Mouse (Mus musculus): ENCODE measurements around the gene AY358078.
"Not testable (repeated sequence)": the region's sequence is repeated elsewhere in the genome, so short reads cannot be mapped to it uniquely, and the experiment has no call there.

Gene AY358078

DNA sequence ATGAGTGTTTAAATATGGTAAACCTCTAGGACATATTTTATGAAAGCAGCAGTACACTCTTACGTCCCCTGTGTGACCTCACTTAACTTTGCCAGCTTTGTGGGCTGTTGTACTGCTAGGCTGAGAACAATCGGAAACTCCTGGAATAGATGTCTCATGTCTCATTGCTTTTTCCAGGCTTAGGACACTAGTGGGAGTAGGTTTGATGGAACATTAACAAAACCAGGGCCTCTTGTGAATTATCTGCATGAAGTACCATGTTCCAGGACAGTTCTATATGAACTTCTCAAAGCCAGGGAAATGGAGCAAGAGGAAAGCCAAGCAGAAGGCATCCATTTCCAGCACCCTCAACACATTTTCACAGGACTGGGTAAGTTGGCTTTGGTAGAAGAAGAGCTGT, at the start of gene AY358078:
Gene AY358078 (plus strand): TSS at position 301 of the 400 bp plus-strand sequence.
- no peak for DNase-seq (ENCODE audit: low spot score in 2 of 2)

GRCm38 (mm10) chr14:51755944-51756343, 43.9 kb upstream of the AY358078 start:
- no peak for DNase-seq (ENCODE audit: low spot score in 2 of 2)

- not testable (repeated sequence) for DNase-seq (ENCODE audit: low spot score in 2 of 2)
Observed at GRCm38 (mm10) chr14:51771378-51771777, 28.5 kb upstream of the AY358078 start.

GRCm38 (mm10) chr14:51773490-51773889, 26.4 kb upstream of the AY358078 start, which contains the start of gene Ang4:
Gene Ang4, minus strand, starts transcription at chr14:51773590.
- no peak for DNase-seq (ENCODE audit: low spot score in 2 of 2)

- no peak for DNase-seq (ENCODE audit: low spot score in 2 of 2)
Observed at GRCm38 (mm10) chr14:51777791-51778190, 22.1 kb upstream of the AY358078 start.

DNA sequence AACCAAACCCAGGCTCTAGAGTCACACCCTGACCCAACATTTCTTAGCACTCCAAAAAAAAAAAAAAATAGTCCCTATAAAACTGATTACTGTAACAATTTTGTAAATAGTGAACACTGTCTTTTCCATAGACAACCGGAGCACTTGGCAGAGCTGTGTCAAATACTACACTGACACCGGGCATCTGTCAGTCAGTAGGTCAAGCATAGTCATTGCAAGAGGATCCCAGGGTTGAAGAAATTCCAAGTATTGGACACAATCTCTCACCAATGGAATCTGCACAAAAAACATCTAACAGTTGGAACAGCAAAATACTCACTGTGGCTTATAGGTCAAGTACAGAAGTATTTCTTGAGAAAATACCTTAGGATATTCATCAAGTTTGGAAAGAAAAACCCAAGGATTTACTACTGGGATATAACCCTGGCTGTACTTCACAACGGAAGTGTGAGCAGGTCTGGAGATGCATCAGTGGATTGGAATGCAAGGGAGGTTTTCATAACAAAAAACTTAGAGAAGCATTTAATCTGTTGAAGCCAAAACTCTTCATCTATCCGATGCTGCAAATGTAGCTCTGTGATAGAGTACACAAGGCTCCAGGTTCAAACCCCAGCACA, 20.9 kb upstream of the AY358078 start:
- no peak for DNase-seq (ENCODE audit: low spot score in 2 of 2)

GRCm38 (mm10) chr14:51786335-51786734, 13.5 kb upstream of the AY358078 start:
- DNase-seq (ENCODE audit: low spot score in 2 of 2): no peak

DNA sequence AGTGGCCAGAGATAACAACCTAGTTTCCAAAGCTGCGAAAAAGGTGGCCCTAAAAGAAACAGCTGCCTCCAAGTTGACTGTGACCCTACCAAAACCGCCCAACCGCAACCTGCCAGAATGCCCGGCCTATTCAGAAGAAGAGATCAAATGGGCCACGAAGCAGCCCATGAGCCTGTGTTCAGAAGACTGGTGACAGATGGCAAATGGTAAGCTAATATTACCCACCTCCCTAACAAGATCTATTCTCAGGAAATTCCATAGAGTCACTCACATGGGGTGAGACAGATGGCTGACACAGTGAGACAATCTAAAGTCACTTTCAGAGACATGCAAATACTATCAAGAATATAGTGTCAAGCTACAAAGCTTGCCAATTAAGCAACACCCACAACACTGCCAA, 12.8 kb upstream of the AY358078 start:
- DNase-seq (ENCODE audit: low spot score in 2 of 2): no peak

DNA sequence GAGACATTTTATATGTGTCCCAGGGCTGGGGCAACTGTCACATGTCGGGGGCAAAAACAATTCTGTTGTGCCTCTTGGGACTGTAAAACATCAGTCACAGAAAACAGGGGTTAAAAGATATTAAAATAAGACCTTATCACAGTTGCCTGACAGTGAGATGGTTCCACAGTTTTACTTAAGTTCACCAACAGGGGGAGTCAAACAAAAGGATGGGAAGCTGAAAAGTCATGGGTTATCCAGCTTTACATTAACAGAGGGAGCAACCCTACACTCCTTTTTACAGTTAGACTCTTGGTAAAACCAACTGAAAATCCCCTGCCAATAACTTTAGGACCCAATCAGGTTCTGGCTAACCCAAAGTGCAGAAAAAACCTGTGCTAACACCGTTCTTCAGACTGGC, 10.7 kb upstream of the AY358078 start:
- DNase-seq (ENCODE audit: low spot score in 2 of 2): no peak

DNA sequence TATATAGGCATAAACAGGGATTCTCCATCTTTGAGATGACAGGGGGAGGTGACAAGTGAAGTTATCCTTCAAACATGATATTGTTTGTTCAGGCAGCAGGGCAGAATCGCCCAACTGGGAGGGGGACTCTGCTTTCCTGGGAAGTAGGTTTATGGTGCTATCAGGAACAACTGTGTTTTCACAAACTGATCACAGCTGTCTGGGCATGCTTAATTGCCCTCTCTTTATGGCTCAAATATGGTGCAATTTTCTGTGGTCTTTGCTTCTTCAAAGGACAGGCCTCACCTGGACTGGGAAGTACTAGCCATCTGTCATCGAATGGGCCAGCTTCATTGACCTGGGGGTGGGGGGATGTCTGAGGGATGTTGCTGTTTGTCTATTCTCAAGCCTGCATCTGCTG, 5.7 kb upstream of the AY358078 start:
- DNase-seq (ENCODE audit: low spot score in 2 of 2): no peak

DNA sequence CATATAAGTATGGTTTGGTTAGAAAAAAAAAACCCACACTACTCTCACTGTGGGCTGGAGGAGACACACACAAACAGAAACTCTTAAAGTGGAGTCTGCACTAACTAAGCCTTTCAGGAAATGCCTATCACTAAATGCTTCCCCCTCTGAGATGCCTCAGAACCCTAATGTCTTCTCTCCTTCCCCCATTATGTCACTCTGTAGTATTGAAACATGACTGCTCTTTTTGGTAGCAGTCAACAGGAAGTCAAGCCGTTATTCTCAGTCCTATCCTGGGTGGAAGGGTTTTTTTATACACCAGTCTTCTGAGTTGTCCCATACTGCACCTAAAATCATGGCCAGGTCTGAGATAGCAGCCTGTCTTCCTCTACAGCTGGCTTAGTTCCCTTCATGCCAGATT, 26.8 kb downstream of the AY358078 start:
- DNase-seq (ENCODE audit: low spot score in 2 of 2): no peak

GRCm38 (mm10) chr14:51827842-51828241, 28.0 kb downstream of the AY358078 start:
- DNase-seq (ENCODE audit: low spot score in 2 of 2): not testable (repeated sequence)

DNA sequence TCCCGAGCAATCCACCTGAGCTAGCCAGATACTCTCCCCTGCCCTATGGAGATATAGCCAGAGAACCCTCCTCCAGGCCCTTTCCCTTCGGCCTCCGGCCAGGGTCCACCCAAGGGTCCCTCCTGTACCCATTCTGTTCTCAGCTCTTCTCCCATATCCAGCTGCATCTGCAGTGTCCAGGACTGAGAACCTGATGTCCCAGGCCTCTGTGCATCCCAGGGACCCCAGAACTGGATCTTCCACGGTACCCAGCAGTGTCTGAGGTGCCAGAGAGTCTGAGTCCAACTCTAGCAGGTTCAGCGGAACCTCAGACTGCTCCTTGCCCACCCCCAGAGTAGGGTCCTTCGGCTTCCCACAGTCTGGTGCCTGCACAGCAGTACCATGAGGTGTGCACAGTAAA, 29.3 kb downstream of the AY358078 start:
- DNase-seq (ENCODE audit: low spot score in 2 of 2): no peak

DNA sequence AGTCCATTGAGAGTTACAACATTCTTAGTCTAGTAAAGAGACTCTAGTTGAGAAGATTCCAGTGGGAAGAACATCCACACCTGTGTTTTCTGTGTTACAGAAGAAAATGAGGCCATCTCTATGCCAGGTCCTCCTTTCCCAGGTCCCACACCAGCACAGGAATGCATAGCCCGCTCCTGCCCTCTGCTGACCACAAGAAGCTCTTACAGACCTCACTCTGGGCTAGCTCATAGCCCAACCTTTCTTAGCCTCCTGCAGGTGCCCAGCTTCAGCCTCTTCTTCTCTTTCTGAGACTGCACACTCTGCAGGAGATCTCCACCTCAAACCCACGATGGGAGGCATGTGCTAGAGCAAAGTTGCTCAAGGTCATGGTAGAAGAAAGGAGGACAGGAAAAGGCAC, 38.6 kb downstream of the AY358078 start:
- not testable (repeated sequence) for DNase-seq (ENCODE audit: low spot score in 2 of 2)

GRCm38 (mm10) chr14:51842250-51842649, 42.4 kb downstream of the AY358078 start:
- DNase-seq (ENCODE audit: low spot score in 2 of 2): no peak

- DNase-seq (ENCODE audit: low spot score in 2 of 2): no peak
Observed at GRCm38 (mm10) chr14:51842781-51843180, 42.9 kb downstream of the AY358078 start.

- DNase-seq (ENCODE audit: low spot score in 2 of 2): no peak
Observed at GRCm38 (mm10) chr14:51843882-51844281, 44.0 kb downstream of the AY358078 start.

DNA sequence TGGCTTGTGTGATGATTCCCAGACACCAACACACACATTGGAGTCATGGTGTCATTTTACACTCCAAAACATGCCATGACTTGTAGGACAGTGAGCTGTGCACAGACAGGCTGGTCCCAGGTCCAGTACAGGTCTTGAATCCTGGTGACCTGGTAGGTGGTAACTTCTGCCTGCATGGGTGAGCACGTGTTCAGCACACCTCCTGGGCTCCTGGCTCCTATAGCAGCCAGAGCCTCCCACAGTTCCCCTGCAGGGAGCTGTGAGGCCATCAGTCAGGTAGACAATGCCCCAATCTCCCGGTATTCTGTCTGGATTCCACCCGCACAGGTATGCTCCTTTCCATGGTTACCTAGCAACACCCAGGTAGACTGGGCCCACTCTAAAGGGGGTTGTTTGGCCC, 46.7 kb downstream of the AY358078 start:
- no peak for DNase-seq (ENCODE audit: low spot score in 2 of 2)

GRCm38 (mm10) chr14:51851006-51851405, 51.2 kb downstream of the AY358078 start:
- not testable (repeated sequence) for DNase-seq (ENCODE audit: low spot score in 2 of 2)

GRCm38 (mm10) chr14:51853399-51853798, 53.6 kb downstream of the AY358078 start, which contains the start of gene Ear6:
Gene Ear6, plus strand, starts transcription at chr14:51853699.
- DNase-seq (ENCODE audit: low spot score in 2 of 2): no peak

GRCm38 (mm10) chr14:51855280-51855679, 55.4 kb downstream of the AY358078 start:
- not testable (repeated sequence) for DNase-seq (ENCODE audit: low spot score in 2 of 2)

- not testable (repeated sequence) for DNase-seq (ENCODE audit: low spot score in 2 of 2)
Observed at GRCm38 (mm10) chr14:51863603-51864002, 63.8 kb downstream of the AY358078 start.

DNA sequence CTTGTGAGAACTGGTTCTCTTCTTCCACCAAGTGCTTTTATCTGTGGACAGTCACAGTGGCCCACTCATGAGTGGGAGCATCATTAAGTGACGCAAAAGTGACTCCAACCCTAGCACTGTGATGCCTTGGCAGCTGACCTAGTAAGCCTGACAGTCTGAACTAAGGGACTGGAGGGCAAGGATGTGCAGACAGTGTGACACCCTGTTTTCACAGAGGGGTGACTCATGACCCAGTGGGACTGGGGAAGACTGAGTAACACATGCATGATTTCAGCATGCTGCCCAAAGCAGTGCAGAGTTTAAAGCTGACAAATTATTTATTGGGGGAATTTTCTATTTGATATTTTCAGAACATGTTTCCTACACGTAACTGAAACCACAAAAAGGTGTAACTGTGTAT, 70.9 kb downstream of the AY358078 start:
- no peak for DNase-seq (ENCODE audit: low spot score in 2 of 2)

DNA sequence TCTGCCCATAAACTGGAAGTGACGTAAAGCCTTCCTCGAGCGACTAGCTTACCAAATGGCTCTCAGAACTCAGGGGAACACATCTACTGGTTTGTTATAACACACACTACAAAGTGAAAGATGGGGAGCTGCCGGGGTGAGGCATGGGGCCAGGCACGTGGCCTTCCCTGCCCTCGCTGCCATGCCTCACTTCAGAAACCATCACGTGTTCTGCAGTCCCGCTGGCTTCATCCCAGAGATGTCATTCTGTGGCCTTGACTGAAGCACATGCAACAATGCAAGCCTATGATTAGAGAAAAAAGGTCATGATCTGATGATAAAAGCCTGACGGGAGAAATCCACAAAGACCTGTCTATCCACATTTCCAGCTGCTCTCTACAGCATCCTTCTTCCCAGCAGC, 71.9 kb downstream of the AY358078 start:
- DNase-seq (ENCODE audit: low spot score in 2 of 2): no peak
